Mouse (Mus musculus): ENCODE results near the gene Ccdc182.

- TF ChIP-seq CTCF (IDR thresholded peaks at IDR 0.05; ENCODE audit: extremely low read depth, insufficient read depth, insufficient read length, insufficient replicate concordance) (no peak), POLR2A (IDR thresholded peaks at IDR 0.05; ENCODE audit: low read depth, low read length) (no peak)
These were observed 33.2 kb downstream of the Ccdc182 start for GRCm38 (mm10) chr11:88327016-88327415.
